Mouse (Mus musculus) common myeloid progenitor, adult 5-6 weeks (primary cell): Measurements from ENCODE around the gene Pcnx3. TPM values are rescaled to one million over a fixed set of nuclear protein-coding genes. Genes with fewer than 3 reads are reported as not detected.
A peak's percentile ranks its signal among the peaks of the same experiment; 100 is the strongest.
"Not testable (repeated sequence)": the region's sequence is repeated elsewhere in the genome, so short reads cannot be mapped to it uniquely, and the experiment has no call there.

Experiments used
- ATAC-seq: replicated peaks from 2 replicates; pipeline ENCODE4 v1.8.0; 2016; ENCODE audit warnings: low read depth, mild to moderate bottlenecking, moderate TSS enrichment, inconsistent platforms; ENCODE audit not compliant: poor library complexity, severe bottlenecking
- total RNA-seq: library from RNA; stranded (forward); fragments of 200-1000, 187-1606 nt; gene quantifications from 2 replicates; pipeline ENCODE4 v1.2.3, GENCODE M21; 2017

Gene Pcnx3
- total RNA-seq, 1 experiment from 2014 or later = 19.8 TPM

GRCm38 (mm10) chr19:5713730-5714129 lies 25.0 kb upstream of the Pcnx3 start:
- ATAC-seq = peak; percentile 51

- no peak for ATAC-seq
These were observed 24.5 kb upstream of the Pcnx3 start for GRCm38 (mm10) chr19:5713255-5713654.

DNA sequence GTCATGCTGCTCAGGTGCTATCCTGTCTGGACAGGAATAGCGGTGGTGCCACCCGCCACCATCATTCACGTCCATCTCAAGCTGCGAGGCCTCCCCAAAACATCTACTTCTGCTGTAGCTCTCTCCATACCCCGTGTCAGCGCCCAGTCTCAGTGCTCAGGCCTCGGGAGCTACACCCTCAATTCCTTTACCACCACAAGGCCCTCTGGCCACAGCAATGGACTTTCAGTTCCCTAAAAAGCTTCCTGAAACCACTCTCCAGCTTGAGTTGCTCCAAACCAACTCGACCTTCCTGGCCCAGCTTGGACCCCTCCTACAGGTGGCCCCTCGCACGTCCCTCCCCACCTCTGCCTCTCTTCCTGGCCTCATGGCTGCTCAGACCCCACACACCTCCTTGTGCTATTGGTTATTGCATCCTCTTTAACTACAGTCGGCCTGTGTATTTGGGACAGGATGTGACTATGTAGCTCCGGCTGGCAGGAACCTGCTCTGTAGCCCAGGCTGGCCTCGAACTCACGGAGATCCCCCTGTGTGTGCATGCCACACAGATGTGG lies 23.3 kb upstream of the Pcnx3 start:
- peak; percentile 57 for ATAC-seq

DNA sequence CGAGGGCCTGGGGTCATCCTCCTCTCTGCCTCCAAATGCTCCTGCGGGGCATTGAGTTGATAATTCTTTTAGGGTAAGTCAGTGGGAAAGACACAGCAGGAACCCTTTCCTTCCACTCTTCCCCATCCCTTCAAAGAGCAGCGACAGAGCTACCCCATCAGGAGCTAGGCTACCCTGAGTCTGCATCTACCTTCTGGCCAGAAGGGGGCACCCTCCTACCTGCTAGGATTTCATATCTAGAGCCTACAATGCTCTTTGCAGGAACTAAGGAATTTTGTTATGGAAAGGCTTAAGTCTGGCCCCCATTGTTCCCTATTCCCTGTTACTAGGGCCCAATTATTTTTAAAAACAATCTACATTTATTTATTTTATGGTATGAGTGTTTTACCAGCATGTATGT lies 22.5 kb upstream of the Pcnx3 start:
- no peak for ATAC-seq

GRCm38 (mm10) chr19:5710581-5710980 lies 21.9 kb upstream of the Pcnx3 start:
- ATAC-seq = no peak

DNA sequence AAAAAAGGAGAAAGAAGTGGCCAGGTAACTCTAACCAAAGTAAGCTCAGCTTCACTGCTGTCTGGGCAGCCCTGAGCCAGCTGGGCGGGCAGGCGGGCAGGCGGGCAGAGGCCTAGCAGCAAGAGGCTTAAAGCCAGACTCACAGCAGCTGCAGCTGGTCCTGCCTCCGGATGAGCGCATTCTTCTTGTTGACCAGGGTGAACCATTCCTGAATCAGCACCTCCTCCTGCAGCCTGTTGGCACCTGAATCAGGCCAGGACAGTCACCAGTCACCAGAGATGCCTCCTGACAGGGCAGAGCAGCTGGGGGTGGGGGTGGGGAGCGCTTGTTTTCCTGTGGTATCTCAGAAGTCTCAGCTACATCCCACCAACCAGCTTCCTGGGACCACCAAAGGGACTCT lies 21.4 kb upstream of the Pcnx3 start:
- no peak for ATAC-seq

- ATAC-seq = peak; percentile 70
These were observed 16.3 kb upstream of the Pcnx3 start for GRCm38 (mm10) chr19:5704801-5705571.

DNA sequence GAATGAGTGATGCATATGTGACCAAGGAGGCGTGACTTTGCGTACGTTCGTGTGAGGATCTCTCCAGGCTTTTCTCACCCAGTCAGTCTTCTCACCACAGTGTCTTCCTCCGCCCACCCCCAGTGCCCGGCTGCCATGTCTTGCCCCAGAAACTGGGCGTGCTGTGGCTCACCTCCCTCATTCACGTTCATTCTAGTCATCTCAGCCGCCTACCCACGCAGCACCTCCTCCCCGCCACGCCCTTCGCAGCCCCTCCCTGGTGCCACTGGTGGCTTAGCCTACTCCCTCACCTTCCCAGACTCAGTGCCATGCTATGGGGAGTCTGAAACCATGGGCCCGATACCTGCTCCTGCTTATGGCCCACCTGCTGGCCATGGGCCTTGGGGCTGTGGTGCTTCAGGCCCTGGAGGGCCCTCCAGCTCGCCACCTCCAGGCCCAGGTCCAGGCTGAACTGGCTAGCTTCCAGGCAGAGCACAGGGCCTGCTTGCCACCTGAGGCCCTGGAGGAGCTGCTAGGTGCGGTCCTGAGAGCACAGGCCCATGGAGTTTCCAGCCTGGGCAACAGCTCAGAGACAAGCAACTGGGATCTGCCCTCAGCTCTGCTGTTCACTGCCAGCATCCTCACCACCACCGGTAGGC lies 15.6 kb upstream of the Pcnx3 start, which contains the start of gene Kcnk7:
Kcnk7 (plus strand) TSS at position 205 of the 638 bp plus-strand sequence.
- 0 out of 2 replicates have a peak, but pooled peaks have one; percentile 19 for ATAC-seq

DNA sequence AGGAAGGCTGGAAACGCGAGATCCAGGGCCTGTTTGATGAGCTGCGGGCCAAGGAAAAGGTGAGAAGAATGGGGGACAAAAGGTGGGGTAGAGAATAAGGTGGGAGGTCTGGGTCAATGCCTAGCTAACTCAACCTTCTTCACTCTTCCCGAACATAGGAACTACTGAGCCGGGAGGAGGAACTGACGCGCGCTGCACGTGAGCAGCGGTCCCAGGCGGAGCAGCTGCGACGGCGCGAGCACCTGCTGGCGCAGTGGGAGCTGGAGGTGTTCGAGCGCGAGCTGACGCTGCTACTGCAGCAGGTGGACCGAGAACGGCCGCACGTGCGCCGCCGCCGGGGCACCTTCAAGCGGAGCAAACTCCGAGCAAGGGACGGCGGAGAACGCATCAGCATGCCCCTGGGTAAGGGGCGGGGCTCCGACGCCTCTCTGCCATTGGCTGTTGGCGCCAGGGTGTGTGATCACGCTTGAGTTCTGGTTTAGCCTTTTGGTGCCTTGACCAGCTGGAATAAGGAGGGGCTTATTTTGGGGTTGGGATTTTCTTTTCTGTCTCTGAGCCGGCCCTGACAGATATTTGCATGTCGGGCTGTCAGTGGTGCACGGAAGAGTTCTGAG lies 7.2 kb upstream of the Pcnx3 start:
- no peak for ATAC-seq

GRCm38 (mm10) chr19:5693801-5694200 lies 5.1 kb upstream of the Pcnx3 start:
- ATAC-seq = no peak

DNA sequence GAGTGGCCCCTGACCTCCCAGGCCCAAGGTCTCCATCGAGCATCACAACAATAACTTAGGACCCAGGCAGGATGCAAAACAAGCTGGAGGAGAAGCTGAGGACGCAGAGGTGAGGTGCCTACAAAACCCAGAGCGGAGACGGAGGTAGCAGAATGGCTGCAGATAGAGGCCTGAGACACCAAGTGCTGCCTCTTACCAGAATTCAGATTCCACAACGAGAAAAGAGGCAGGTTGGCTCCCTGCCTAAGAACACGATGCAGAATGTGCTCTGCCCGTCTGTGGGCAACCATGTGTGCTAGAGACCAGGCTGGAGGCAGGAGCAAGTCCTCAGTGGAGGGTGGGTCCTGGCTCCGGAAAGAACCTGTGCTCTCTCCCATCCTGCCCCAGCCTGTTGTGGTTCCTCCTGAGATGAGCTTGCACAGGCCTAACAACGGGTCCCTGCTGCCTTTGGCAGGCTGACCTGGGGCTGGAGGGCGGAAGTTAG lies 4.2 kb upstream of the Pcnx3 start:
- ATAC-seq = no peak

- no peak for ATAC-seq
These were observed 3.6 kb upstream of the Pcnx3 start for GRCm38 (mm10) chr19:5692086-5692912.

DNA sequence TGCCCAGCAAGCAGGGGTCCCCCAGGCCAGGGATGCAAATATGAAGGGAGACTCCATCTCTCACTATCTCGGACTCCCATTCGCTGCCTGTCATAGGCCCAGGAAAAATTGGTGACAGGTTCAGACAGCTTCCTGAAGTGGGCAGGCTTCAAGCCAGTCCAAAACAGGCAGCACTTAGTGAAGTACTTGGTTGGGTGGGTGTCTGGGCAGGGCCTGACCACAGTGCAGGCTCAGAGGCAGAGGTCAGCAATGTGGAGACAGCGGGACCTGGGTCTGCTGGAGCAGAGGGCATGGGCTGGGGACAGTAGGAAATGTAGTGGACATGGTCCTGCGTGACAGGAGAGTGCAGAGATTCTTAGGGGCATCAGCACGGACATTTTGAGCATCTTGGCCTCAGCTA lies 2.9 kb upstream of the Pcnx3 start:
- no peak for ATAC-seq

DNA sequence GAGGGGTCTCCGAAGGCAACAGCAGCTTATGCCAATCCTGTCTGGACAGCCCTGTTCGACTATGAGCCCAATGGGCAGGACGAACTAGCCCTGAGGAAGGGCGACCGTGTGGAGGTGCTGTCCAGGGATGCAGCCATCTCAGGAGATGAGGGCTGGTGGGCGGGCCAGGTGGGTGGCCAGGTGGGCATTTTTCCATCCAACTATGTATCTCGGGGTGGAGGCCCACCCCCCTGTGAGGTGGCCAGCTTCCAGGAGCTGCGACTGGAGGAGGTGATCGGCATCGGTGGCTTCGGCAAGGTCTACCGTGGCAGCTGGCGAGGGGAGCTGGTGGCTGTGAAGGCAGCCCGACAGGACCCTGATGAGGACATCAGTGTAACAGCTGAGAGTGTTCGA lies 1.6 kb upstream of the Pcnx3 start:
- no peak for ATAC-seq

DNA sequence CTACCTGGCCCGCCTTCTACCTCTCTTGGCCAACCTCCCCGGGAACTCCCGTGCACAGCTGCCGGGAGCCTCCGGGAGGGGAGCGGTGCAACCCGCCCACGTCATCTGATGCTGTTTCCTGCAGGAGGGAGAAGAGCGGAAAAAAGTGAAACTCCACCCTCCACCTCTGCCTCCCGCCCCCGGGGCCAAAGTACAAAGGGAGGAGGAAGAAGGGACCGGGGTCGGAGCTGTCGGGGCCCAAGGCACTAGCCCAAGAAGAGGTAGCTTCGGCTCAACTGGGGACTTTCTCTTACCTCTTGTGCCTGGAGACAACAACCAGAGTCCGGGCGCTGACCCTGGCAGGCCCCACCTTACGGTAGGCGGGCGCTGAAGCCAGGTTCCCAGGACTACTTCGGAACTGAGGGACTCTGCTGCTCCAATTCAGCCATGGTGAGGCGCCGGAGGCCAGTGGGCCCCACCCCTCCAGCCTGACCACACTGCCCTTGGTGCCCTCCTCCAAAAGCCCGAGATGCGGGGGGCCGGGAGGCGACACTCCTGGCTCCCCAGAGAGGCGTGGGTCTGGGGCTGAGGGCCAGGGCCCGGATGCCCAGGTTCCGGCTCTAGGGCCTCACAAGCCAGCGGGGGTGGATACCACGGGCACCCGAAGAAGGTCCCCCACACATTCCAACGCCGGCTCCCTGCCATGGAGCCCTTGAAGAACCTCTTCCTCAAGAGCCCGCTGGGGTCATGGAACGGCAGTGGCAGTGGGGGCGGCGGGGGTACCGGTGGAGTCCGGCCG lies 1.0 kb upstream of the Pcnx3 start:
- ATAC-seq = peak; percentile 60

GRCm38 (mm10) chr19:5689088-5689428 lies 350 bp upstream of the Pcnx3 start:
- ATAC-seq = no peak

DNA sequence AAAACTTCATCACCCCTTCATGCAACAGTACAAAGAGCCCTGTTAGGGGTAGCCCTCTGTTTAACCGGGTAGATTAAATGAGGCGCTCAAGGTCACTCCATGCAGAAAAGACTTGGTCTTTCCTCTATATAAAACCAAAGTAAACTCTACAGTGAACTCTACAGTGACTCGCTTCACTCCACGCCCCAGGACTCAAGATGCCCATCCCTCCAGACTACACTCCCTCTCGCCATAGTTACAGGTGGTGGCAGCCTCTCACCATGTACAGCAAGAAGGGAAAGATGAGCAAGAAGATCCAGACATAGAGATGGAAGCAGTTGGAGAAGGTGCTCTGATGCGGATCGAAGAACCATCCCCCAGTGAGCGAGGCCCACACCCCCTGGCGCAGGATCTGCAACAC lies 970 bp downstream of the Pcnx3 start:
- ATAC-seq = no peak

DNA sequence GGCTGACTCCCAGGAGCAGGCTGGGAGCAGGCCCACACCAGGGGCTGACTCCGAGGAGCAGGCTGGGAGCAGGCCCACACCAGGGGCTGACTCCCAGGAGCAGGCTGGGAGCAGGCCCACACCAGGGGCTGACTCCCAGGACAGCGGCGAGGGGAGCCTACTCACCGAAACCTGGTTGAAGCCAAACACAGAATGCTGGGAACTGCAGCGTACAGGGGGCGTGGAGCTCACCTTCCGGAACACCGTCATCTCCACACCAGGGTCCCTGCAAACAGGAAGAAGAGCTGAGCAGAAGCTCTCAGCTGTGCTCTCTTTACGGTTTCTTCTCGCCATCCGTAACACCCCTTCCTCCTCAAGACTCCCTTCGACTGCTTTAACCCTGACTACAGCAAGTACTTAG lies 1.8 kb downstream of the Pcnx3 start:
- ATAC-seq = not testable (repeated sequence)

- no peak for ATAC-seq
These were observed 2.3 kb downstream of the Pcnx3 start for GRCm38 (mm10) chr19:5686437-5686836.
